Mouse (Mus musculus): Measurements from ENCODE around the gene Pex11g.

Gene Pex11g

DNA sequence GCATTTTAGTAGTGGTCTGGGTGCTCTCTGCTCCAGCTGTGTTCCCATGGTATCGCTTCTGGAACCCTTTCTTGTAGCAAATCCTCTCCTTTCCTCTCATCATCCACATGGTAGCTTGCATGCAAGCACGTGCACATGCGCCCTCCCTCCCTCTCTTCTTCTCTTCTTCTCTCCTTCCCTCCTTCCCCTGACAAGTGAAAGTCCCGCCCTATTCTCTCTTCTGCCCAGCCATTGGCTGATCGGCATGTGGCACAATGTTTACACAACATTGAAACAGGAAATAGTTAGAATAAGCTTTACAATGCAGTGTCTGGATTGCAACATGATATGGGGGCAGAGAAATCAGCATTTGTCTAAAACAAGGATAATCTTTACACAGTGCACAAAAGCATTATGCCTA is 14.1 kb upstream of the Pex11g start:
- DNase-seq (ENCODE audit: low spot score in 2 of 2) = no peak

DNA sequence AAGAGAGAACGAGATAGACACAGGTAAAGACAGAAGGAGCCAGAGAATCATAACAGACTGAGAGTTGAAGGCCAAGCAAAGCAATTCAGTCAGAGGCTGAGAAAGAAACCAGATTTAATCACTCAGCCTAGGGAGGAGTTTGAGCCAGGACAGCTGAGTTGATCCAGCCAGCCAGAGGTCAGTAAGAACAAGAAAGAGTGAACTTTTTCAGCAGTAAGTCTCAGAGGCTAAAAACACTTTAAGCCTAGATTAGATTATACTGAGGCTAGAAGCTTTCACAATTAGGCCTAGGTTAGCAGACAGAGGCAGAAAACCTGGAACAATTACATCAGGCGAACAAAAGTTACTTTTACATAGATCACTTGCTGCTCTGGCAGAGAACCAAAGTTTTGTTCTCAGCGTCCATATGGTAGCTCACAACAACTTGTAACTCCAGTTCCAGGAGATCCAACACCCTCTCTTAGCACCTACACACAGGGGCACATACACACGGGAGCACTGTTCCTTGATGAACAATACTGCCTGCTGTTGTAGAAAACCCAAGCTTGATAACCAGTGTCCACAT is 12.8 kb upstream of the Pex11g start:
- DNase-seq (ENCODE audit: low spot score in 2 of 2) = no peak

DNA sequence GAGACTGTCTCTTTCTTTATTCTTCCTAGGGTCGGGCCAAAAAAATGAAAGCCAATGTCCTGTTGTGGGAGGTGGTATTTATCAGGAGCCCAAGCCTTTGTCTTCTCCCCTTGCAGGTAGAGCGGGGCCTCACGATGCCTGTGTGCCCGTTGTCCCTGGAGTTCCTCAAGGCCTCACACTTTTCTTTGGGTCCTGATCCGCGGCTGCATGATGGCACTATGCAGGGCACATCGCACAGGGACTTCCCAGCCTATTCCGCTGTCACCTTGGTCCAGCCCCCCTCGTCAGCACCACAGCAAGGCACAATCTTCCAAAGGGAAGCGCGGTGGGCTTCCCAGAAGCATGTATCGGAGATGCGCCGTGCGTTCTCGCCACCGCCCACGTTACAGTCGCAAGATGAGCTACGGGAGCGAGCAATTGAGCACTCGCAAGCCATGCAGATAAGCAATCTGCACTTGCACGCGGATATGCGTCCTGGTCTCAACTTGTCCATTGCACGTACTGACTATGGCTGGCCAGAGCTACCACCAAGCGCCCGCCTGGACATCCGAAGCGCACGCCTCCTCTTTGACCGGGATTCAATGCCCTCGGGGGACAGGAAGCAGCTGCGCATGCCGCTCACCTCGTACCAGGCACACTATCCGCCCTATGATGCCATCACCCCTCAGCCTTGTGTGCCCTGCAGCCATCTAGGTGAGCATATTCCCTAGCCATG is 8.4 kb upstream of the Pex11g start:
- DNase-seq (ENCODE audit: low spot score in 2 of 2) = no peak

DNA sequence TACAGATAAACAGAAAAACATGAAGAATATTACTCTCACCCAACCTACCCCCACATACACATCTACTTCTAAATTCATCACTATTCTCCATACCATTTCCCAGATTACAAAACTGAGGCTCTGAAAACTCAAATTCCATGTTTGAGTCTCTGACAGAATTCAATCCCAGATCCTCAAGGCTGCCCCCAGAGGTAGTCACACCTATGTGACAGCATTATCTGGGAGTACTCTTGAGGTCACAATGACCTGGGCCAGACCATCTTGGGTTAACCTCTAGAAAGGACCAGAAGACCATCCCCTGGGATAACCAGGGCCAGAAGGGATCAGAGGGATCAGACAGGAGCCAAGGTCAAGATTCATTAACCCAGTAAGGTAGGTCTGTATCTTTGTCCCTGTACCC is 3.1 kb upstream of the Pex11g start, which contains the start of gene Tex45:
Gene Tex45 (plus strand): TSS at position 301 of the 400 bp plus-strand sequence.
- no peak for DNase-seq (ENCODE audit: low spot score in 2 of 2)

DNA sequence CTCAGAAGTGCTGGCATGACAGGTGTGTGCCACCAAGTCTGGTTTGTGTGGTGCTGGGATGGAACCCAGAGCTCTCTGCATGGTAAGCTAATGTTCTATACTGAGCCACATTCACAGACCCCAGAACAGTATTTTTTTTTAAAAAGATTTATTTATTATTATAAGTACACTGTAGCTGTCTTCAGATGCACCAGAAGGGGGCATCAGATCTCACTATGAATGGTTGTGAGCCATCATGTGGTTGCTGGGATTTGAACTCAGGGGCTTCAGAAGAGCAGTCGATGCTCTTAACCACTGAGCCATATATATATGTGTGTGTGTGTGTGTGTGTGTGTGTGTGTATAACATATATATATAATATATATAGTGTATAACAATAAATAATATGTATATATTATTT is 1.4 kb upstream of the Pex11g start:
- DNase-seq (ENCODE audit: low spot score in 2 of 2) = no peak

DNA sequence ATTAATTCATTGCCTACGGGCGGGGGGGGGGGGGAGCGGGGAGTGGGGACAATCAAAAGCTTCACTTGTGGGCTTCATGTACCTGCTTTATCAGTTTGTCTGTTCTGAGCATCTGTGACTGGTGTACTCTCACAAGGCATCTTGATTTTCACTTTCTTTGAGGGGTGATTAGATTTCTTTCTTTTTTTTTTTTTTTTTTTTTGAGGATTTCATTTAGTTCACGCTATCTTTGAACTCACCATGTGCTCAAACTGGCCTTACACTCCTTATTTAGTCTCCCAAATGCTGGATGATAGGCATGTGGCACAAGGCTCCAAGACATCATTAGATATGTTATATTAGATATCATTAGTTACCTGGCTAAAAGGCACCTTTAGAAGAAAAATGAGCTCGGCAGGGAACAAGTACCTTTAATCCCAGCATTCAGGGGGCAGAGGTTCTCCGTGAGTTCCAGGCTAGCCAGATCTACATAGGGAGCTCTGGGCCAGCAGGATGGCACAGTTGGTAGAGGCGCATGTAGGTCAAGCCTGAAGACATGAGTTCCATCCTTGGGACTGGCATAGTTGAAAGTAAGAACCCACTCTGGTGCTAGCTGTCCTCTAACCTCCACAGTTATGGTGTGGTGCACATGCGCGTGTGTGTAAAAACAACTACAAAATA is 536 bp upstream of the Pex11g start:
- no peak for DNase-seq (ENCODE audit: low spot score in 2 of 2)

DNA sequence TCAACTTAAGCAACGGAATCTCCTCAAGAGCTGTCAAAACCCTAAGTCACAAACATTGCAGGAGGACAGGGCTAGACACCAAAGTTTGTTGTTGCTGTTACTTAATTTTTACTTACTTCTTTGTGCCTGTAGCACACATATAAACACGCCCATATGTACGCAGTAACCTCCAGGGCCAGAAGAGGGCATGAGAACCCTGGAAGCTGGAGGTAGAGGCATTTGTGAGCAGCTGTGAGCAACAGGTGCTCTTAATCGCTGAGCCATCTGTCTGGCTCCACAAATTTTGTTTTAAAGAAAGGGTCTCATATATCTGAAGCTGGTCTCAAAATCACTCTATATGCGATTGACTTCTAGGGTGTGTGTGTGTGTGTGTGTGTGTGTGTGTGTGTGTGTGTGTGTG is 3.2 kb downstream of the Pex11g start:
- no peak for DNase-seq (ENCODE audit: low spot score in 2 of 2)

DNA sequence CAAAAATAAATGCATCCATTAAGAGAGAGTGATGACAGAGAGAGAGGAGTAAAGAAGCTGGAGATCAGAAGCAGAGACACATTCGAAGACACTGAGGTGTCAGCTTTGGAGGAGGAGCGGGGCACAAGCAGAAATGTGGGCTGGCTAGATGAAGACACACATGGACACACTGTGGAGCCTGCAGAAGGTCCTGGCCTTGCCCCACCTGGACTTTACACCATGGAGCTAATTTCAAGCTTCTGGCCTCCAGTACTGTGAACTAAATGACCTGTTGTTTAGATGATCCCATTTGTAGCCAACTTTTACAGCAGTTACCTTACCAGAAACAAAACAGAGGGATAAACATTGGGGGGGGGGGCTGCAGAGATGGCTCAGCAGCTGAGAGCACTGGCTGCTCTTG is 4.2 kb downstream of the Pex11g start:
- DNase-seq (ENCODE audit: low spot score in 2 of 2) = no peak

DNA sequence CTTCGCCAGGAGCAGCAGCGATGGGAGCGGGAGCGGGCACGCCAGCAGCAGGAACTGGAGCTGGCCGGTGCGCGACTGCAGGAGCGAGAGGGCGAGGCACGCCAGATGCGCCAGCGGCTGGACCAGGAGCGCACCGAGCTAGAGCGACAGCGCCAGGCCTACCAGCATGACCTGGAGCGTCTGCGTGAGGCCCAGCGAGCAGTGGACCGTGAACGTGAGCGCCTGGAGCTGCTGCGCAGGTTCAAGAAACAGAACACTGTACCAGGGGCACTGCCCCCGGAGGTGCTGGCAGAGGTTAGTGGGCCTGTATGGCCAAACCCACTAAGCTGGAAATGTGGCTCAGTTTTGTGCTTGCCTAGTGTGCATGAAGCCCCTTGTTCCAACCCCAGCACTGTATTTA is 15.5 kb downstream of the Pex11g start:
- DNase-seq (ENCODE audit: low spot score in 2 of 2) = no peak

DNA sequence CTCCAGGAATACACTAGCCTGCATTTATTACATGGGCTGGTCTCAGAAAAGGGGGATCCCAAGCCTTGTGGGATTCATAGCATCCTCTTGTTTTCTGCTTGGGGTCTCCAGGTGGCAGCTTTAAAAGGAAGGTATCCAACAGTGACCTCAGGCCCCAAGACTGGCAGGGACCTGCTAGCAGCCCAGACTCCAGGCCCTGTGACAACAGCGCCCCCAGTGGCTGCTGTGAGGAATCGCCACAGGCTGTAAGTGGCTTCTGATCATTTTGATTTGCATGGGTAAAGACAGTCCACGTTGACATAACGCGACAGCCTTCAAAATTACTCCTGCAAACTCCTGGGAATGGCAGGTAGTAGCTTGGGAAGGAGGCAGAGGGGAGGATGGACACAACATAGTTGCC is 16.8 kb downstream of the Pex11g start:
- peak in 1 of 2 experiments; percentile 71 for DNase-seq (ENCODE audit: low spot score in 2 of 2)

DNA sequence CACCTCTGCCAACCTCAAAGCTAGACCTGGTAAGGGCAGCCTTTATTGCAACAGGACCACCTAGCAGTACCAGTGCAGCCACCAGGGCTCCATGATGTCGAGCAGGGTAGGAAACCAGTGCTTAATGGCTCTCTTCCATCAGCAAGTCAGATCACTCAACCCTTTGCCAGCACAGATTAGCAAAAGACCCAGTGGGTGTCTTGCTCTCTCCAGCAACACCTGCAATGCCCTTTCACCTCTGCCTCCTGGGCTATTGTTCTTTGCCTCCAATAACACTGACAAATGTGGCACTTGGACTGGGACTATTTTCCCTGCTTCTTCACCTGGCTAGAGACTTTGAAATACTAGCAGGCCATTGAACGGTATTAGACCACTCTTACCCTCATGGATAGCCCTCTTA is 18.3 kb downstream of the Pex11g start:
- DNase-seq (ENCODE audit: low spot score in 2 of 2) = no peak

DNA sequence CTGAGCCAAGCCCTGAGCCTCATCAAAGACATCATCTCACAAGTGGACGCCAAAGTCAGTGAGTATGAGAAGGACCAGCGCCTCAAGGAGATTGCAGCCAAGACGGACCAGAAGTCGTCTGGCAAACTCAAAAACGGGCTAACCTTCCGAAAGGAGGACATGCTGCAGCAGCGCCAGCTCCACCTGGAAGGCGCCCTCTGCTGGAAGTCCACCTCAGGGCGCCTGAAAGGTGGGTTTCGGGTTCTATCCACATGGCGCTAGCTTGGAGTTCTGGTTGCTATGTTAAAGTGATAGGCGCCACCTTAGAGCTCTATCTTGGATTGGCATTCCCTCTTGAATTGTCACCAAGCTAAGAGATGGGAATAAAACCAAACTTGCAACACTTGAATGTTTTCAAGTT is 28.0 kb downstream of the Pex11g start:
- no peak for DNase-seq (ENCODE audit: low spot score in 2 of 2)

DNA sequence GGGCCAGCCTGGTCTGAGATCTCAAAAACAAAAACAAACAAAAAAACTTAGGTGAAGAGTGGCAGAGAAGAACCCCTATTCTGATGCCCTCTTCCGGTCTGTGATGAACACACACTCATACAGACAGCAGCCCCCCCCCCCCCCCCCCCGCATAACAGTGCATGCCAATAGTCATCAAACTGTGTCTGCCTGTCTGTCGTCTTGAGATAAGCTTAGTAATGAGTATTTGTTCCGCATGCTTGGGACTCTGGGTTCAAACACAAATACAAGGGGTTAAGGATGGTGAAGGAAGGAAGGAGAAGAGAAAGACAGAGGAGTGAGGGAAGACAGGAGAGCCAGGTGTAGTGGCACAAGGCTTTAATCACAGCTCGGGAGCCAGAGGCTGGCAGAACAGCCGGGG is 31.0 kb downstream of the Pex11g start:
- DNase-seq (ENCODE audit: low spot score in 2 of 2) = no peak

DNA sequence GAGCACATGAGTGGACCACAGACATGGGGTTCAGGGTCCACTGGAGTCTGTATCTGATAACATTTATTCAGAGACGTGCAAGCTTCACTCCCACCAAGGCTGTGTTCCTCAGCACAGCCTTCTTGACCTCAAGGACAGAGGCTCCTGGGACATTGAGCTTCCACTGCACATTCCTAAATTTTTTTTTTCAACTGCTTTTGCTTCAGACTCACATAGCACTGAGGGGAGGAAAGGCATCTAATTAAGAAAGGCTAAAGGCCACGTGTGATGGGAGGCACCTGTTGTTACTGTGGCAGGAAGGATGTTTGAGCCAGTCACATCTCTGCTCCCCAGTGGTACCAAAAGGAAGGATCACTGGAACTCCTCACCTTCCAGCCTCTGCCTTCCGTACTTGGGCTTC is 36.4 kb downstream of the Pex11g start:
- no peak for DNase-seq (ENCODE audit: low spot score in 2 of 2)

DNA sequence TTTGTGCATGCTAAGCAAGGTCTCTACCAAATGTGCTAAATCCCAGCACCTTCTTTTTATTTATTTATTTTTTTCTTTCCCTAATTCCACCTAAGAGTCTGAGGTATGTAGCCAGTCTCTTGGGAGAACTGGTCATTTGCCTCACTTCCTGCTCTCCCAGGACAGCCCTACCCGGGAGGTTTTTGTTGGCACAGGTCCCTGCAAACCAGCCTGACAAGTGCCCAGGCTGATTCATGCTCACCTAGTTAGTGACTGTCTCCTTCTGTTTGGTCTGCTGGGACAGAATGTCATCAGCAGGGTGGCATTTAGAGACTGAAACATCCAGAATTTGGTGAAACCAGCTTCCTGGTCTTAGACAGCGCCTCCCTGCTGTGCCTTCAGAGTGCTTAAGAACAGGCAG is 37.5 kb downstream of the Pex11g start:
- DNase-seq (ENCODE audit: low spot score in 2 of 2) = peak in 1 of 2 experiments; percentile 62

DNA sequence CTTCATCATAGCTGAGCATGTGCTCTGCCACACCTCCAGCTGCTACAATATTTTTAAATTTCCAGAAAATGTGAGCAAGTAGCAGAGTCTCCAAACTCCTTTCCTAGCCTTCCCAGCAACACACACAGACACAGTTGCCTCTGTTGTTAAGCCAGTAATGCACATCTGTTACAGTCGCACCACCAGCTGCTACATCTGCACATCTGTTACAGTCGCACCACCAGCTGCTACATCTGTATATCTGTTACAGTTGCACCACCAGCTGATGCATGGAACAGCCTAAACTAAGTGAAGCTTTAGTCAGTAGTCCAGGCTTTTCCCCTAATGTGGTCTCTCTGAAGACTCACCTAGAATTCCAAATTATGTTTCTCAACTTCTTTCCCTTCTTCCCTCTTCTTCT is 39.1 kb downstream of the Pex11g start:
- DNase-seq (ENCODE audit: low spot score in 2 of 2) = no peak

DNA sequence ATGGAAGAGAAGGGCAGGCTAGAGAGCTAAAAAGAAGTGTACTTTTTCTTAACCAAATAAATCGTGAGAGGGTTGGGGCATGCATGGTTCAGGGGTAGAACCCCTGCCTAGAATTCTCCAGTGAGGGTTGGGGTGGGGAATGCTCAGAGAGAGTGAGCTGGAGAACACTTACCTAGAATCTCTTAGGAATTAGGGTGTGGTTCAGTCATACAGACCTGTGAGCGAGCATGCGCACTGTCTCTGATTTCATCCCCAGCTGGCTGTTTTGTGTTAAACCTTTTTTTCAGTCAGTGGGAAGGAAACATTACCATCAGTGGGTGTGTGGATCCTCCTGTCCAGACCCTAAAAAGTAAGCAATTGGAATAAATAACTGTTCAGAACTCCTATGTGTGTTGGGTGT is 41.3 kb downstream of the Pex11g start:
- no peak for DNase-seq (ENCODE audit: low spot score in 2 of 2)

DNA sequence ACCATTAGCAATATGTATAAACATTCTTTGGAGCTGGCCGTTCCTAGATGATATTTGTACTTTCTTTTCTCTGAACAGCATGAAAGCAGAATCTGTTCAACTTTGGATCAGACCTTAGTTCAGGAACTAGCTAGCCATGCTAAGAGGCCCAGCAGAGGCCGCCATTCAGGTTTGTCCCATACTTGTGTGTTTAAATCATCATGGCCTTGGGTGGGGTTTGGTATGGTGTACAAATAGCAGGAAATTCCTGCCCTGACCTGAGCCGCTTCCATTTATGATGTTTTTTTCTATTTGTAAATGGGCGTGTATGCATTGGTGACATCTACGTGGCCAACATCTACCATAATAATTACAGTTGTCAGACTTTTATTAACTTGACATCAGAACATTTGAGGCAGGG is 42.3 kb downstream of the Pex11g start:
- no peak for DNase-seq (ENCODE audit: low spot score in 2 of 2)

DNA sequence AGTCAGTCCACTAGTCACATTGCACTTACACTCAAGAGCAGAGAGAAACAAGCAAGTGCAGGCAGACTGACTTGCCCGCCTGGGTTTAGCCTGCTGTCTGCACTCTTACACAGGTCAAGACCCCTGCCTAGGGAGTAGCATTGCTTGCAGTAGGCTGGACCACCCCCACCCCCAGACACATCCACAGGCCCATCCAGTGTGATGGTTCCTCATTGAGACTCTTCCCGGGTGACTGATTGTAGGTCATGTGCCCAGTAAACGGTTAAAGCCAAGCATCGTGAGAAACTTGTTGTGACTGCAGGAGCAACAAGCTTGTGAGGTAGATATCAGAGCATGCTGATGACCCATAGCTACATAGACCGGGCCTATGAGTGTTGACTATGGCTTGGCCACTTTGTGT is 46.0 kb downstream of the Pex11g start:
- no peak for DNase-seq (ENCODE audit: low spot score in 2 of 2)

DNA sequence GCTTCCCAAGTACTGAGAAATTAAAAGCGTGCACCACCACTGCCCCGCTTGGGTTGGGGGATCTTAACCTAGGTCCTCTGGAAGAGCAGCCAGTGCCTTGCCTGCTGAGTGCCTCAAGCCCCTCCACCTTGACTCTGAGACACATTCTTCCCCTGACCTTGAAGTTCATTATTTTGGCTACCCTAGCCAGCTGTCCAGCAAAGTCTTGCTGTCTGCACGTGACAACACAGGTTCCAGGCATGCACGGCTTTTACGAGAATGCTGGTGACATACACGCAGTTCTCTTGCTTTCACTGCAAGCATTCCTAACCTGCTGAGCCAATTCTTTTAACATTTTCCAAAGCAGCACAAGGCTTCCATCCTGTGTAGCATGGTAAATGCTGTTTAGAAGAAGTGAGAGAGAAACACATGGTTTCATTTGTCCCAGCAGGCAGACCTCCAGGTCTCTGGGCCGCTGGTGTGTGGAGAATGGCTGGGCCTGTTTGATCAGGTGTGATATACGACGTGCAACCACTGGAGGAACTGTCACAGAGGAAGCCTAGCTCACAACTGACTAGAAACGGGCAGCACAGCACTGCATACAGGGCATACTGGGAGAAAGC is 47.3 kb downstream of the Pex11g start:
- DNase-seq (ENCODE audit: low spot score in 2 of 2) = no peak

DNA sequence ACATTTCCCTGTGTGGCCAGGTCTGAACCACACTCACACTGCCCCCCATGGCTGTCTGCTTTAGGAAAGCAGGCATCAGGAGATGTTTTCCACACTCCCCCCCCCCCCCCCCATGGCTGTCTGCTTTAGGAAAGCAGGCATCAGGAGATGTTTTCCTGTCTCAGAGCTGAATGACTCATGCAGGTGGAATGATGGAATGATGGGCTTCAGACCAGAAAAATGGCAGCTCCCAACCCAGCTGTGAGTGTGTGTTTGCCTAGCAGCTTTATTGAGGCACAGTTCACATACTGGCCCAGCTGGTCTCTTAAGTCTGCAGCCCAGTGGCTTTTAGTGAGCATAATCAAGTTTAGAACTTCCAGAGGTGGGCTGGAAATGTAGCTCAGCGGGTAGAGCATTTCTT is 49.4 kb downstream of the Pex11g start:
- DNase-seq (ENCODE audit: low spot score in 2 of 2) = no peak

DNA sequence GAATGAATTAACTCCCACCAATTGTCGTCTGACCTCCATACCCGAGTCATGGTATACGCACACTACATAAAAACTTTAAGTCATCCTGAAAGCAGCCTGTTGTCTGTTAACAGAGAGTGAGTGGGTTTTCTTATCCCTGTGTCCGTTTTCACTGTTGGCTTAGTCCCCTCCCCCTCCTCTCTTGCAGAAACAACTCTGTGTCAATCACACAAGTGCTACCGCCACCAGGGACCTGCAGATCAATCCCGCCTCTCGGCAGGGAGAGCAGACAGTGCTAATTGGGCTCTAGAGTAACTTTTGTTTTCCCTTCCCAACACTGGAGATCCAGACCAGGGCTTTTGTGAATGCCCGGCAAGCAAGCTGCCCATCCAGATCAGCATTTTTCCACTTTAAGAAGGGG is 50.0 kb downstream of the Pex11g start:
- no peak for DNase-seq (ENCODE audit: low spot score in 2 of 2)

DNA sequence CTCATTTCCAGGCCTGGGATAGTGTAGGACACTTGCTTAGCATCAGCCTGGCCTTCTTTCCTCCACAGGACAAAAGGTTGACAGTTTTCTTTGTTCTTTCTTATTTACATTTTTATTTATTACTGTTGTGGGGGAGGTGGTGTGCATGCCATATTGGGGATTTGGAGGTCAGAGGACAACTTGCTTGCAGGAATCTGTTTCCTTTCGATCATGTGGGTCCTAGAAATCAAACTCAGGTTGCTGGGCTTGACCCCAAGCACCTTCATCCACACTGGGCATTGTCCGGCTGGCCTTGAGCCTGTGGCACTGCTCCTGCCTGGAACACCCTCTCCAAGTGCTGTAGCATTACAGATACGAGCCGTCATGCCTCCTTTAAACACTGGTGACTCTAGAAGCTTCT is 50.6 kb downstream of the Pex11g start:
- no peak for DNase-seq (ENCODE audit: low spot score in 2 of 2)

Measured in urinary bladder, postnatal 4 days (tissue).